Mouse (Mus musculus) kidney, postnatal 14 days (tissue): Measurements from ENCODE around the gene Chid1.

Source experiments
- DNase-seq: peaks from one replicate; pipeline ENCODE4 v3.0.0; 2022; ENCODE audit warnings: mixed read lengths

The Chid1 gene

GRCm38 (mm10) chr7:141501820-141502555 lies 37.7 kb downstream of the Chid1 start:
- no peak for DNase-seq

GRCm38 (mm10) chr7:141497600-141497999 lies 42.1 kb downstream of the Chid1 start:
- no peak for DNase-seq

- no peak for DNase-seq
These were observed 43.7 kb downstream of the Chid1 start for GRCm38 (mm10) chr7:141495940-141496339.

- DNase-seq = no peak
These were observed 44.3 kb downstream of the Chid1 start for GRCm38 (mm10) chr7:141495379-141495778.

- DNase-seq = no peak
These were observed 45.9 kb downstream of the Chid1 start for GRCm38 (mm10) chr7:141493729-141494128.

GRCm38 (mm10) chr7:141492738-141493137 lies 46.9 kb downstream of the Chid1 start:
- DNase-seq = no peak

- DNase-seq = no peak
These were observed 48.5 kb downstream of the Chid1 start for GRCm38 (mm10) chr7:141491151-141491550.

GRCm38 (mm10) chr7:141487141-141487540 lies 52.5 kb downstream of the Chid1 start:
- DNase-seq = no peak

GRCm38 (mm10) chr7:141486239-141486638 lies 53.4 kb downstream of the Chid1 start:
- no peak for DNase-seq

- no peak for DNase-seq
These were observed 54.1 kb downstream of the Chid1 start for GRCm38 (mm10) chr7:141485606-141486005.

- no peak for DNase-seq
These were observed 54.5 kb downstream of the Chid1 start for GRCm38 (mm10) chr7:141485186-141485585.

GRCm38 (mm10) chr7:141484186-141485120 lies 55.2 kb downstream of the Chid1 start:
- DNase-seq = no peak

GRCm38 (mm10) chr7:141483114-141483653 lies 56.5 kb downstream of the Chid1 start:
- no peak for DNase-seq

GRCm38 (mm10) chr7:141482531-141483024 lies 57.1 kb downstream of the Chid1 start:
- DNase-seq = no peak

- DNase-seq = no peak
These were observed 57.9 kb downstream of the Chid1 start for GRCm38 (mm10) chr7:141481498-141482401.

- DNase-seq = peak; percentile 83
These were observed 58.7 kb downstream of the Chid1 start for GRCm38 (mm10) chr7:141480842-141481497.

GRCm38 (mm10) chr7:141478270-141478748 lies 61.3 kb downstream of the Chid1 start:
- no peak for DNase-seq

GRCm38 (mm10) chr7:141477578-141478269 lies 61.9 kb downstream of the Chid1 start:
- DNase-seq = no peak

- no peak for DNase-seq
These were observed 62.7 kb downstream of the Chid1 start for GRCm38 (mm10) chr7:141476981-141477370.

GRCm38 (mm10) chr7:141476226-141476980 lies 63.3 kb downstream of the Chid1 start:
- peak; percentile 94 for DNase-seq
